Mouse (Mus musculus) thymus, adult 2 months (tissue): ENCODE measurements at regions not wholly inside any gene's neighbourhood (a gene's known extent, or its start where the extent isn't known, plus 50 kb on each side); places are given as distances from the start of the nearest gene placed in this dataset.

Experiments
- CTCF ChIP-seq: fragments of 200-500 bp; IDR thresholded peaks from 2 replicates; pipeline ENCODE4 v1.5.1; 2012; ENCODE audit warnings: mild to moderate bottlenecking, control low read depth, low read length, moderate library complexity, borderline replicate concordance; ENCODE audit not compliant: control insufficient read depth, poor library complexity, insufficient read depth; ENCODE audit errors: extremely low read depth
- POLR2A ChIP-seq: fragments of 200-500 bp; IDR thresholded peaks from 2 replicates; pipeline ENCODE4 v1.6.1; 2012; ENCODE audit warnings: mild to moderate bottlenecking, low read length, control low read depth, moderate library complexity; ENCODE audit not compliant: control insufficient read depth, poor library complexity, insufficient read depth; ENCODE audit errors: extremely low read depth

DNA sequence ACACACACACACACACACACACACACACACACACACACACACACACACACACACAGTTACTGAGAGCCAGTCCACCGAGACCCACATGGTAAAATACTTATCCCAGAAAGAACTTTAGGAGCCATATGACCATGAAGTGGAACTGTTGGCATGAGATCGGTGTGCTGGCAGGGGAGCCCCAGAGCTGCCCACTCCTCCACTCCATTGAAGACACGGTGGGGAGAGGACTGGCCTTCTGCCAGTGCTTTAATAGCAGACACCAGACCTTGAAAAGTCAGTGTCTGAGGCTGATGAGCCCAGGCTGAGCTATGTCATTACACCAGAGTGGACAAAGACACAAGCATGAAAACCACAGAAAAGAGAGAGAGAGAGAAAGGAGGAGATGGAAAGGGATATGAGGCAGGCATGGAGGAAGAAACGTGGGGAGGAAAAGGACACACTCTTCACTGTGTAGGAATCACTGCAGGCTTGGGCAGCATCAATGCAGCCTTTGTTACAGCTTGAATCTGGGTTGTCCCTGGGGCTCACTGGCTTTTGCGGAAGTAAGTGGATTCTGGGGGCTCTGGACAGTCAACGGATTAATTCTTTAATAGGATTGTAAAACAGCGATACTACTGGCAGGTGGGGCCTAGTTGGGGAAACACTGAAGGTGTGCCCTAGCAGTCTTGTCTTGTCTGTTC, 64.2 kb upstream of the Lrpap1 start:
- no peak for TF ChIP-seq POLR2A
- TF ChIP-seq CTCF = no peak
